Mouse (Mus musculus): ENCODE measurements around the gene Naga. TPM values are rescaled to one million over a fixed set of nuclear protein-coding genes. Genes with fewer than 3 reads are reported as not detected.

Naga gene
- polyA plus RNA-seq, 1 experiment from 2014 or later, result 22.8 TPM

DNA sequence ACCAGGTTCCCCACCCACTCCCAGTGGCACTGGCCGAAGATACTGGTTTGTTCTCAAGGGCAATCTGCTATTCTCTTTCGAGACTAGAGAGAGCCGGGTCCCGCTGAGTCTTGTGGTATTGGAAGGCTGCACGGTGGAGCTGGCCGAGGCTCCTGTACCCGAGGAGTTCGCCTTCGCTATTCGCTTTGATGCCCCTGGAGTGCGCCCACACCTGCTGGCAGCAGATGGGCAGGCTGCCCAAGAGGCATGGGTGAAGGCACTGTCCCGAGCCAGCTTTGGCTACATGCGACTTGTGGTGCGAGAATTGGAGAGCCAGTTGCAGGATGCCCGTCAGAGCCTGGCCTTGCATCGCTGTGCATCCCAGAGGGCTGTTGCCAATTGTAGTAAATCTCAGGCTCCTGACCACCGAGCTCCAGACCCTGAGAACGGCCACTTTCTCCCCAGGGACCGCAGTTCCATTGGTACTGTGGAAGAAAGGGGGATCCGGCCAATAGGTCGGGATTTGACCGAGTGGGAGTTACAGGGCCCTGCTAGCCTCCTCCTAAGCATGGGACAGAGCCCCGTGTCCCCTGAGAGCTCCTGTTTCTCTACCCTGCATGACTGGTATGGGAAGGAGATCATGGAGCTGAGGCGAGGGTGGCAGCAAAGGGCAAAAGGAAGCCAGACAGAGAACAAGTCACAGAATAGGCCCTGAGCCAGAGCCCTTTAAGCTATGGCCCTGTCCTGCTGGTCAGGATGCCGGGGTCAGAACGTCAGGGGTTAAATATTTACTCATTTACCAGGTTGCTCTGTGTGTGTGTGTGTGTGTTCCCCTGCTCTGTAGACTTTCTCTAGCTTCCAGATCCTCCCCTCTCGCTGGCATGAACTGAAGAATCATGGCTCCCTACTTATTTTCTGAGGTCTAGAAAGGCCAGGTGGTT is 4.9 kb upstream of the Naga start:
- Histone ChIP-seq H3K4me3 (ENCODE audit: low read depth, low read length) (no peak overlapping the region), H3K36me3 (ENCODE audit: control insufficient read depth, insufficient read depth, low read length) (0 out of 2 replicates have a peak, but pooled peaks cover 2% of the 10 kb centered on the region), H3K27me3 (ENCODE audit: control insufficient read depth, insufficient read depth, low read length) (peaks cover 7% of the 10 kb centered on the region; the same call in 1 of the 2 replicates), H3K4me1 (replicated peaks; ENCODE audit: control insufficient read depth, insufficient read depth, low read length) (peaks cover 4% of the 10 kb centered on the region; the same call in 1 of the 2 replicates), H3K27ac (ENCODE audit: low read depth, low read length) (no peak overlapping the region), H3K9me3 (ENCODE audit: control insufficient read depth, low read length) (no peaks in the 10 kb centered on the region), H3K4me2 (replicated peaks; ENCODE audit: low read depth, low read length) (no peak overlapping the region), H3K9ac (ENCODE audit: low read depth, low read length) (no peak overlapping the region)
- DNase-seq (ENCODE audit: low spot score) (no peak), ATAC-seq (ENCODE audit: low FRiP score) (no peak)
- 90% methylated on average over 27 of the region's 27 CpGs for WGBS

DNA sequence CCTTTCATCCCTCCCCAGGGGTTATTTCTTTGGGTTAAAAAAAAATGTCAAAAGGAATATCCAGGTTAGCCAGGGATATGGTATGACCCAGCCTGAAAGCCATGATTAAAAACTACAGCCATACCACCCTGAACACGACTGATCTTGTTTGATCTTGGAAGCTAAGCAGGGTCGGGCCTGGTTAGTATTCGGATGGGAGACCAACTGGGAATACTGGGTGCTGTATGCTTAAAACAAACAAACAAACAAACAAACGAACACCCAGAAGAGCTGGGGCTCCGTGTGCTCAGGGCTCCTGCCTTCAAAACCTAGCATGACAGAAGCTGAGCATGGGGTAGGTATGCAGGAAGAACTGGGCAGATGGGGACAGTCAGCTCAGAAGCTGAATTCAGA is 3.8 kb upstream of the Naga start:
- Histone ChIP-seq H3K9me3 (ENCODE audit: control insufficient read depth, low read length) (no peaks in the 10 kb centered on the region), H3K4me2 (replicated peaks; ENCODE audit: low read depth, low read length) (no peak overlapping the region), H3K27ac (ENCODE audit: low read depth, low read length) (no peak overlapping the region), H3K9ac (ENCODE audit: low read depth, low read length) (no peak overlapping the region), H3K4me1 (replicated peaks; ENCODE audit: control insufficient read depth, insufficient read depth, low read length) (peaks cover 7% of the 10 kb centered on the region; the same call in 1 of the 2 replicates), H3K36me3 (ENCODE audit: control insufficient read depth, insufficient read depth, low read length) (no peaks in the 10 kb centered on the region), H3K27me3 (ENCODE audit: control insufficient read depth, insufficient read depth, low read length) (peaks cover 7% of the 10 kb centered on the region; the same call in 1 of the 2 replicates), H3K4me3 (ENCODE audit: low read depth, low read length) (no peak overlapping the region)
- ATAC-seq (ENCODE audit: low FRiP score) (no peak), DNase-seq (ENCODE audit: low spot score) (peak; percentile 23)
- 76% methylated on average over 5 of the region's 5 CpGs for WGBS

DNA sequence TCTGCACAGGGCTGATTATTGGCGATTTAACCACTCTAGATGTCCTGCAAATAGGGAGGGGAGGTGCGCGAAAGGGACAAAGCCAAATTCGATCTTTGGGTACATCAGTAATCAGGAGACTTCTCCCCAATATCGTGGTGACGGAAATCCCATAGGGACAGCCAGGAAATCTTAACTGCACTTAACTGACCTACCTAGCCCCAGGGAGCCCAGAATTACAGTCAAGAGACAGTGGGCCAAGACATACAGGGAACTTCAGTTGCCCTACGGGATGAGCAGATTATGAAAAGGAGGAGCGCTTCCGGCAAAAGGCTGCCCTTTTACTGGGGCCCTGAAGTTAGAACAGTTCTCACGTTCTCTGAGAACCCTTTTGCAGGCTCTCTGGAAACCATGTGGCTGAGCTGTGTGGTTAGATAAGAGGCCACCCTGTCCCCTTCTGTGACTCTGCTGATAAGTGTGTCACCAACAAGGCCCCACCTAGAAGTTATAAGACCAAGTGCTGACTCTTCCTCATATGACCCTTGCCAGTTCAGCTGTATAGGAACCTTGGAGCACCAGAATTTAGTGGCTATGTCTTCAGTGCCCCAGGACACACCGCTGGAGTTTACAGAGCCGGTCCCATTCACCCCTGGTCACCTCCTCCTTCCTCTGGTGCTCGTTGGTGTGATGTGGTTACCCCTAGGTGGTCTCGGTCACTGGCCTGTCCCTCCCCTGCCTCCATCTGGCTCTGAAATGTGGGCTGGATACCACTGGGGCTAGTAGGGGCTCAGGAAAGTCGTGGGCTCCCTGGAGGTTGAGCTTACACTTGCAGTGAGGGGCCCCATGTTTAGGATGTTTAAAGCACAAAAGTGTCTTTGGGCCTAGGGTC is 3.2 kb upstream of the Naga start:
- 65% methylated on average over 15 of the region's 15 CpGs for WGBS
- H3K4me3 ChIP-seq (ENCODE audit: low read depth, low read length), result no peak overlapping the region; the same call in 1 of the 2 replicates
- DNase-seq (ENCODE audit: low spot score) (peak; percentile 12), ATAC-seq (ENCODE audit: low FRiP score) (no peak)
- H3K9me3 ChIP-seq (ENCODE audit: control insufficient read depth, low read length), result no peaks in the 10 kb centered on the region
- H3K9ac ChIP-seq (ENCODE audit: low read depth, low read length), result peak overlapping the region; percentile 53; the same call in 1 of the 2 replicates
- peaks cover 7% of the 10 kb centered on the region; the same call in 1 of the 2 replicates for H3K27me3 ChIP-seq (ENCODE audit: control insufficient read depth, insufficient read depth, low read length)
- peaks cover 9% of the 10 kb centered on the region; the same call in 1 of the 2 replicates for H3K4me1 ChIP-seq (replicated peaks; ENCODE audit: control insufficient read depth, insufficient read depth, low read length)
- H3K36me3 ChIP-seq (ENCODE audit: control insufficient read depth, insufficient read depth, low read length), result no peaks in the 10 kb centered on the region
- no peak overlapping the region; the same call in 1 of the 2 replicates for H3K4me2 ChIP-seq (replicated peaks; ENCODE audit: low read depth, low read length)
- H3K27ac ChIP-seq (ENCODE audit: low read depth, low read length), result peak overlapping the region; percentile 4; the same call in 1 of the 2 replicates

DNA sequence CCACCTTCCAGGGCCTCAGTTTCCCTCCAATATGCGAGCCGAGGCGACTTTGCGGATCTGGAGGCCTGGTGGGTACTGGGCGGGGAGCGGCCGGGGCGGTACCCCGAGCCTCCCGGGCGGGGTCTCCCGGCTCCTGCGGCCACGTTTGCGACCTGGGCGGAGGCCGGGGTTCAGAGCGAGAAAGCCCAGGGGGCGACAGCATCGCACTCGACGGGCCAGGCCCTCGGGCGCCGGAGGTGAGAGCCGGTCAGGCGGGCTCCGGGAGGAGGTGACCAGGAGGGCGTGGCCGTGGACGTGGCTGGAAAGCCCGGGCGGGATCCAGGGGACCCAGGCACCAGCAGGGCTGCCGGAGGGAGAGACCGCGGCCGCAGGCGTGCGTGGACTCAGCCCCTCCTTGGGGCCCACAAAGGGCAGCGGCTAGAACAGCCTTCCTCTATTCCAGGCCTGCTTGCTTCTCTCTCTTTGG is 2.3 kb upstream of the Naga start:
- H3K4me3 ChIP-seq (ENCODE audit: low read depth, low read length), result peak overlapping the region; percentile 29
- no peaks in the 10 kb centered on the region for H3K9me3 ChIP-seq (ENCODE audit: control insufficient read depth, low read length)
- H3K4me2 ChIP-seq (replicated peaks; ENCODE audit: low read depth, low read length), result peak overlapping the region; percentile 49
- WGBS, result 3% methylated on average over 32 of the region's 40 CpGs
- peak; percentile 49 for DNase-seq (ENCODE audit: low spot score)
- peaks cover 7% of the 10 kb centered on the region; the same call in 1 of the 2 replicates for H3K27me3 ChIP-seq (ENCODE audit: control insufficient read depth, insufficient read depth, low read length)
- H3K36me3 ChIP-seq (ENCODE audit: control insufficient read depth, insufficient read depth, low read length), result no peaks in the 10 kb centered on the region
- peak overlapping the region; percentile 53 for H3K9ac ChIP-seq (ENCODE audit: low read depth, low read length)
- peaks cover 9% of the 10 kb centered on the region; the same call in 1 of the 2 replicates for H3K4me1 ChIP-seq (replicated peaks; ENCODE audit: control insufficient read depth, insufficient read depth, low read length)
- peak overlapping the region; percentile 4; the same call in 1 of the 2 replicates for H3K27ac ChIP-seq (ENCODE audit: low read depth, low read length)
- ATAC-seq (ENCODE audit: low FRiP score), result no peak

DNA sequence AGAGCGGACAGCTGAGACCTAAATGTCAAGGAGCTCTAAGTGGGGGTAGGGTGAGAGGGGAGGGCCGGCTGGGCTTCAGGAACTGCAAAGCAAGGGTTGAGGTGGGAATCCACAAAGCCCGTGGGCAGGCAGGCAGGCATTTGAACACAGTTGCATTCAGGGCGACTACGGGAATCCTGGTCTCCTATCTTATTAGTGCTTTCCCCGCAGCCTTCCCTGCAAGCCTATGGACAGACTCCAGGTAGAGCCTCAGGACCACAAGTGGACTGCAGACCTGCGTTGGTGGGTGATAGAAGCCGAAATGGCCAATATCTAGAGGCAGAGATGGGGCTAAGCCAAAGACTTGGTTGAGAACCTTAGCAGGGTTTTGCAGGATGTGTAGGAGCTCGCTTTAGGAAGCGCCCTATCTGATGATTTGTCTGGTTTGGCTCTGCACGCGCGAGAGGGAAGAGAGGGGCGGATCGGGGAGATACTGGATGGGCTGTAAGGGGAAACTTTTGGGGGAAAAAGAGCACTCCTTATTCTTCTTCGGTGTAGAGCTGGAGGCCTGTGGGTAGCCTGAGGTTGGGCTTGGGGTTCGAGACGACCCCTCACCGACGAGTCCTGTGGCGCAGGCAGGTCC is 1.8 kb upstream of the Naga start:
- 43% methylated on average over 21 of the region's 21 CpGs for WGBS
- DNase-seq (ENCODE audit: low spot score), result peak; percentile 43
- H3K27ac ChIP-seq (ENCODE audit: low read depth, low read length), result no peak overlapping the region; the same call in 1 of the 2 replicates

DNA sequence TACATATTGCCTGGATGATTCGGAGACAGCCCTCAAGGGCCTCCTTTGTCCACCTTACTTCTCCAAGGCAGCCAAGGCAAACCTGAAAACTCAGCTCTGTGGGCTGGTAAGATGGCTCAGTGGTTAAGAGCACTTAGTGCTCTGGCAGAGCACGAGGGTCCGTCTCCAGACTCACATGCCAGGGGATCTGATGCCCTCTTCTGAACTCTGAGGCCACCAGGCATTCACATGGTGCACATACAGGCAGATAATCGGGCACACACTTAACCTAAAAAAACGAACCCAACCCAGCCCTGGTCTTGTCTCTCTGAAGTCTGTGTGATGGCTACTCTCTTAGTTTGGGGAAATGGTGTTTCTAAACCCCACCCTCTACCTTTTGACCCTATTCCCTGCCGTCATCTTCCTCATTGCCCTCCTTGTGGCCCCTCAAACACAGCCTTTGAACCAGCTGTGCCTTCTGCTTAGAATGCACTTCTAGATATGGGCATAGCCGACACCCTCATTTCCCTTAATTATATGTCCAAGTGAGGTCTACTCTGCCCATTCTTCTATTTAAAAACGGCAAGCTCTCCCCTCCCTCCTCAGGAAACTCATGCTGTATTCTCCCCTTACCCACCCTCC is 1.0 kb upstream of the Naga start:
- Histone ChIP-seq H3K9ac (ENCODE audit: low read depth, low read length) (no peak overlapping the region), H3K4me3 (ENCODE audit: low read depth, low read length) (no peak overlapping the region), H3K9me3 (ENCODE audit: control insufficient read depth, low read length) (no peaks in the 10 kb centered on the region), H3K36me3 (ENCODE audit: control insufficient read depth, insufficient read depth, low read length) (peaks cover 5% of the 10 kb centered on the region), H3K4me2 (replicated peaks; ENCODE audit: low read depth, low read length) (no peak overlapping the region), H3K27me3 (ENCODE audit: control insufficient read depth, insufficient read depth, low read length) (peaks cover 7% of the 10 kb centered on the region; the same call in 1 of the 2 replicates), H3K27ac (ENCODE audit: low read depth, low read length) (no peak overlapping the region), H3K4me1 (replicated peaks; ENCODE audit: control insufficient read depth, insufficient read depth, low read length) (peaks cover 9% of the 10 kb centered on the region; the same call in 1 of the 2 replicates)
- DNase-seq (ENCODE audit: low spot score), result peak; percentile 9
- 70% methylated on average over 8 of the region's 8 CpGs for WGBS
- no peak for ATAC-seq (ENCODE audit: low FRiP score)

More for the DNA sequence above, 1.8 kb upstream of the Naga start:
- peaks cover 9% of the 10 kb centered on the region; the same call in 1 of the 2 replicates for H3K4me1 ChIP-seq (replicated peaks; ENCODE audit: control insufficient read depth, insufficient read depth, low read length)
- H3K9ac ChIP-seq (ENCODE audit: low read depth, low read length), result peak overlapping the region; percentile 53; the same call in 1 of the 2 replicates
- peak overlapping the region; percentile 49 for H3K4me2 ChIP-seq (replicated peaks; ENCODE audit: low read depth, low read length)
- H3K36me3 ChIP-seq (ENCODE audit: control insufficient read depth, insufficient read depth, low read length), result peaks cover 2% of the 10 kb centered on the region; the same call in 1 of the 2 replicates
- peaks cover 7% of the 10 kb centered on the region; the same call in 1 of the 2 replicates for H3K27me3 ChIP-seq (ENCODE audit: control insufficient read depth, insufficient read depth, low read length)
- ATAC-seq (ENCODE audit: low FRiP score), result no peak
- peak overlapping the region; percentile 29 for H3K4me3 ChIP-seq (ENCODE audit: low read depth, low read length)
- H3K9me3 ChIP-seq (ENCODE audit: control insufficient read depth, low read length), result no peaks in the 10 kb centered on the region

DNA sequence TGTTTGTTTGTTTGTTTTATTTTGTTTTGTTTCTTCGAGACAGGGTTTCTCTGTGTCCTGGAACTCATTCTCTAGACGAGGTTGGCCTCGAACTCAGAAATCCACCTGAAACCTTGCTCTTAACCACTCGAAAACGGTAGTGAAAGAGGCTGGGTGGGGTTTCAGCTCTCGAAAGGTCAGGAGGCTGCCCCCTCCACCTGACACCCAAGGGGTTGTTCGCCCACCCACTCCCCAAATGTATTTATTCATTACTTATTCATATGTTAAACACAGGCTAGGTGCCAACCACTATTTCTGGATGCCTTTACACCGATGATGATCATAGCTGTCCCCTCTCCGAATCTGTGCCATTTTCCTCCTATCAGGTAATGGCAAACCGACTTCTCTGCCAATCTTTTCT is 425 bp upstream of the Naga start:
- no peak for DNase-seq (ENCODE audit: low spot score)
- Histone ChIP-seq H3K27ac (ENCODE audit: low read depth, low read length) (no peak overlapping the region), H3K27me3 (ENCODE audit: control insufficient read depth, insufficient read depth, low read length) (peaks cover 7% of the 10 kb centered on the region; the same call in 1 of the 2 replicates), H3K9ac (ENCODE audit: low read depth, low read length) (peak overlapping the region; percentile 31; the same call in 1 of the 2 replicates), H3K4me1 (replicated peaks; ENCODE audit: control insufficient read depth, insufficient read depth, low read length) (peaks cover 9% of the 10 kb centered on the region; the same call in 1 of the 2 replicates), H3K4me3 (ENCODE audit: low read depth, low read length) (peak overlapping the region; percentile 48), H3K9me3 (ENCODE audit: control insufficient read depth, low read length) (no peaks in the 10 kb centered on the region), H3K36me3 (ENCODE audit: control insufficient read depth, insufficient read depth, low read length) (peaks cover 5% of the 10 kb centered on the region), H3K4me2 (replicated peaks; ENCODE audit: low read depth, low read length) (peak overlapping the region; percentile 69)
- 62% methylated on average over 10 of the region's 10 CpGs for WGBS
- ATAC-seq (ENCODE audit: low FRiP score), result no peak
